In genomic region chr7:129068137-129068536, GRCm38 (mm10) we compare ENCODE assay signal across 18 mouse cellular contexts.
"Had no signal": no experiment of that assay in that cellular context is flagged by ENCODE, and none has a peak within 500 bp of the region (broad histone marks: within the 10 kb centered on the region; RNA-seq: fewer than 3 reads in every experiment).

No protein-coding gene starts in this region.

- H3K4me2 ChIP-seq: limb, embryonic 12.5 days; limb, embryonic 15.5 days; liver, embryonic 11.5 days; midbrain, embryonic 12.5 days; midbrain, embryonic 15.5 days; neural tube, embryonic 13.5 days had no signal

- H3K9ac ChIP-seq: limb, embryonic 12.5 days; limb, embryonic 15.5 days; liver, embryonic 14.5 days; liver, postnatal 0 days; midbrain, embryonic 12.5 days; midbrain, embryonic 15.5 days; neural tube, embryonic 13.5 days had no signal

- H3K4me1 ChIP-seq: limb, embryonic 12.5 days; limb, embryonic 15.5 days; midbrain, embryonic 12.5 days; midbrain, embryonic 15.5 days; neural tube, embryonic 13.5 days had no signal

- H3K36me3 ChIP-seq: limb, embryonic 12.5 days; limb, embryonic 15.5 days; midbrain, embryonic 12.5 days; midbrain, embryonic 15.5 days; neural tube, embryonic 13.5 days had no signal

- ATAC-seq: intestine, postnatal 0 days; liver, postnatal 0 days; midbrain, embryonic 15.5 days had no signal

- H3K27ac ChIP-seq: kidney, postnatal 0 days; limb, embryonic 12.5 days; limb, embryonic 15.5 days; liver, embryonic 14.5 days; macrophage; midbrain, embryonic 12.5 days; midbrain, embryonic 15.5 days; neural tube, embryonic 13.5 days had no signal

- DNase-seq: kidney, adult 2 months; kidney, postnatal 25 days; left cerebral cortex, postnatal 4 days; liver, postnatal 0 days; thymus, adult 18-20 months; thymus, postnatal 14 days; thymus, postnatal 4 days had no signal

- H3K9me3 ChIP-seq: limb, embryonic 12.5 days; limb, embryonic 15.5 days; midbrain, embryonic 12.5 days; midbrain, embryonic 15.5 days; neural tube, embryonic 13.5 days had no signal

- H3K4me3 ChIP-seq: limb, embryonic 12.5 days; limb, embryonic 15.5 days; midbrain, embryonic 12.5 days; midbrain, embryonic 15.5 days; myocyte; neural tube, embryonic 13.5 days had no signal

- H3K27me3 ChIP-seq: limb, embryonic 12.5 days; limb, embryonic 15.5 days; midbrain, embryonic 12.5 days; midbrain, embryonic 15.5 days; neural tube, embryonic 13.5 days had no signal
